Mouse (Mus musculus): ENCODE results near the gene Krt73.

DNA sequence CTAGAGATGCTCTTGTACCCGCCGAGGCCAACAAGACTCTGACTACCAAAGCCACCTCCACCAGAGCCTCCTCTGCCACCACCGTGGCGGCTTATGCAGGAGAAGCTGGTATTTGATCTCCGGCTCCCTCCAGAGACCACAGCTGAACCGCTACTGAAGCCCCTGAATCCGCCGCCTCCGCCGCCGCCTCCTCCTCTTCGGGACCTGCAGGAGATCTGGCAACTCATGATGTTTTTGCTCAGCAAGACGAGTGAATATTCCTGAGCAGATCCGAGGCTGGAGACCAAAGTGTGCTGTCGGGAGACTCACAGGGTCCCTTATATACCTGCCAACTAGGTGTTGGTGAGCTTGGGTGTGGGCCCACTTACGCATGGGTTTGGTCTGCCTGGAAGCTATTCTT lies 15.7 kb upstream of the Krt73 start, which contains the start of gene Krt2:
- TF ChIP-seq CTCF (IDR thresholded peaks at IDR 0.05; ENCODE audit: borderline replicate concordance, insufficient read depth, low read length) (no peak), POLR2A (IDR thresholded peaks at IDR 0.05; ENCODE audit: low read depth, low read length) (no peak)
